Comparison of ENCODE assay signal across 11 mouse cellular contexts in the genomic region with DNA sequence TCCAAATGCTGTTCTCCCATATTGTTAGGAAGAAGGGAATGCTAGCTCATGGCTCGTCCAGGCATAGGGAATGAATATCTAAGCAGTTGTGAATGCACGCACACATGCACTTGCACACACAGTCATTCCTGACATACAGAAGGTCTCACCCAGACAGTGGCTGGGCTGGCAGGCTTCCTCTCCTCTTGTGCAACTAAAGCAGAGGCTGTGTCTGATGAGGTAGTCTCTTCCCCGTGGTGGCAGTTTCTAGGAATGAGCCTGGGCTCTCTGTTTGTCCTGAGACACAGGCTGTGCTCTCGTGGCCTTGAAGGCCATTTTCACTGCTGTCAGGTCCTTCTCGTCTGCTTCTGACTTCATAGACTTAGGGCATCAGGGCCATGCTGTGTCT. TPM values are rescaled to one million over a fixed set of nuclear protein-coding genes. Genes with fewer than 3 reads are reported as not detected.
DNase-seq lines count a peak whose midpoint lies in the region; ATAC-seq and TF ChIP-seq lines count a peak whose summit lies in the region.
"Had no signal": no experiment of that assay in that cellular context is flagged by ENCODE, and none has a peak within 500 bp of the region (broad histone marks: within the 10 kb centered on the region; RNA-seq: fewer than 3 reads in every experiment).

No protein-coding gene starts in this region.

- H3K27ac ChIP-seq in heart, embryonic 13.5 days (replicated peaks) = peak overlapping the region; percentile 79
- H3K27ac ChIP-seq in thymus, adult 2 months (ENCODE audit: control insufficient read depth, insufficient read depth, low read length) = 0 out of 2 replicates have a peak overlapping the region, but pooled peaks have one; percentile 4
- peak overlapping the region; percentile 23; the same call in 1 of the 2 replicates for H3K27ac ChIP-seq in neural tube, embryonic 15.5 days (replicated peaks)
- H3K27ac ChIP-seq: limb, embryonic 12.5 days had no signal

- peaks cover 37% of the 10 kb centered on the region for H3K36me3 ChIP-seq in heart, embryonic 13.5 days
- peaks cover 24% of the 10 kb centered on the region for H3K36me3 ChIP-seq in thymus, adult 2 months (ENCODE audit: control insufficient read depth, insufficient read depth, low read length)
- H3K36me3 ChIP-seq in neural tube, embryonic 15.5 days = peaks cover 39% of the 10 kb centered on the region

- peaks cover 72% of the 10 kb centered on the region for H3K4me1 ChIP-seq in heart, embryonic 13.5 days
- peaks cover 63% of the 10 kb centered on the region for H3K4me1 ChIP-seq in thymus, adult 2 months (replicated peaks; ENCODE audit: control insufficient read depth, insufficient read depth, low read length)
- H3K4me1 ChIP-seq in neural tube, embryonic 15.5 days = peaks cover 55% of the 10 kb centered on the region

- no peaks in the 10 kb centered on the region for H3K9me3 ChIP-seq in heart, embryonic 13.5 days
- no peaks in the 10 kb centered on the region for H3K9me3 ChIP-seq in neural tube, embryonic 15.5 days (replicated peaks)
- H3K9me3 ChIP-seq: limb, embryonic 12.5 days had no signal

- no peak for TF ChIP-seq CTCF in thymus, adult 2 months (IDR thresholded peaks at IDR 0.05; ENCODE audit: borderline replicate concordance, control insufficient read depth, extremely low read depth, insufficient read depth, low read length, poor library complexity)

- WGBS in heart, embryonic 13.5 days = 61% methylated on average over 5 of the region's 5 CpGs
- WGBS in thymus, adult 2 months = 70% methylated on average over 5 of the region's 5 CpGs
- WGBS in neural tube, embryonic 15.5 days = 88% methylated on average over 5 of the region's 5 CpGs

- no peak for TF ChIP-seq POLR2A in thymus, adult 2 months (IDR thresholded peaks at IDR 0.05; ENCODE audit: control insufficient read depth, extremely low read depth, insufficient read depth, low read length, poor library complexity)

- H3K9ac ChIP-seq in heart, embryonic 13.5 days = 0 out of 2 replicates have a peak overlapping the region, but pooled peaks have one; percentile 8
- no peak overlapping the region for H3K9ac ChIP-seq in neural tube, embryonic 15.5 days (replicated peaks)
- H3K9ac ChIP-seq: limb, embryonic 12.5 days had no signal

- no peak overlapping the region for H3K4me3 ChIP-seq in heart, embryonic 13.5 days
- H3K4me3 ChIP-seq in thymus, adult 2 months (ENCODE audit: control insufficient read depth, insufficient read depth, low read length) = no peak overlapping the region
- H3K4me3 ChIP-seq in neural tube, embryonic 15.5 days (replicated peaks) = no peak overlapping the region
- H3K4me3 ChIP-seq: limb, embryonic 12.5 days; myocyte had no signal

- no peak for DNase-seq in heart, postnatal 4 days
- DNase-seq in layer of hippocampus, adult 9-11 months = peak; percentile 39
- no peak for DNase-seq in layer of hippocampus, adult 9-10 months (ENCODE audit: low spot score)
- DNase-seq in thymus, adult 2 months = no peak
- DNase-seq in thymus, postnatal 25 days = no peak
- no peak for DNase-seq in left cerebral cortex, adult 8-10 months (ENCODE audit: low spot score in 2 of 2)

- no peak for ATAC-seq in heart, embryonic 13.5 days (ENCODE audit: extremely low read depth, insufficient number of reproducible peaks, low FRiP score, low TSS enrichment)
- no peak for ATAC-seq in neural tube, embryonic 15.5 days (ENCODE audit: low FRiP score)

- H3K27me3 ChIP-seq in heart, embryonic 13.5 days (replicated peaks) = no peaks in the 10 kb centered on the region
- no peaks in the 10 kb centered on the region for H3K27me3 ChIP-seq in thymus, adult 2 months (ENCODE audit: control insufficient read depth, insufficient read depth, low read length)
- no peaks in the 10 kb centered on the region for H3K27me3 ChIP-seq in neural tube, embryonic 15.5 days (replicated peaks)
- H3K27me3 ChIP-seq: CH12.LX; limb, embryonic 12.5 days had no signal

- no peak overlapping the region for H3K4me2 ChIP-seq in heart, embryonic 13.5 days
- no peak overlapping the region for H3K4me2 ChIP-seq in neural tube, embryonic 15.5 days
- H3K4me2 ChIP-seq: limb, embryonic 12.5 days had no signal

RNA-seq across cellular contexts. Expression of gene Plcg1, which starts 13.7 kb away (rescaled TPM):
- 25.5 and 29.4 TPM in 2 replicates for polyA plus RNA-seq in heart, embryonic 13.5 days (2015; fragmentation: Nextera tagmentation; extraction: Ambion mirVana)
- total RNA-seq in heart, postnatal 4 days (2021) = 10 to 100 TPM; 92.0 to 93.6 TPM
- polyA plus RNA-seq in thymus, adult 2 months (2012; rRNA removed) = 237 and 294 TPM in 2 replicates
- 47.2 and 49.5 TPM in 2 replicates for polyA plus RNA-seq in neural tube, embryonic 15.5 days (2015; fragmentation: Nextera tagmentation; extraction: Ambion mirVana)
- total RNA-seq in left cerebral cortex, adult 8-10 months (2022) = 100 to 1,000 TPM; 103 to 121 (median 114) TPM

Comparison
In these comparisons a context has a peak if more than half of its experiments do, and no peak if none do; other contexts are left out.
1. H3K27ac ChIP-seq: peak in every context shown above with its lines; median percentile 79 in heart, embryonic 13.5 days; 23 in neural tube, embryonic 15.5 days; 4 in thymus, adult 2 months.